Mouse (Mus musculus): ENCODE data around the gene Skiv2l.

DNA sequence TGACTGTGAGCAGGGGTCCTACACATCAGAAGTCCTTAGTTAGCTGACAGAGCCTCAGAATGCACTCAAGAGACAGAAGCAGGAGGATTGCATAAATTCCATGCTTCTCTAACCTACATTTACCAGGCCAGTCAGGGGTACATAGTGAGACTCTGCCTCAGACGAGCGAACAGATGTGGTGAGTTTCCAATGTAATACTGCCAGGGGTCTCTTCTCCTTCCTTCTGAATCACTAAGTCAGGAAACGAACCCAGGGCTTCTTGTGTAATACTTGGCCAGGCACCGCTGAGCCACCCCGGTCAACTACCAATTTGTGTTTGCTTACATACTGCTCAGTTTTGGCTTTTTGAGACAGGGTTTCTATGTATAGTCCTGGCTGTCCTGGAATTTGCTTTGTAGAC is 37.9 kb upstream of the Skiv2l start:
- TF ChIP-seq CTCF (IDR thresholded peaks at IDR 0.05; ENCODE audit: borderline replicate concordance, control insufficient read depth, extremely low read depth, insufficient read depth, low read length, poor library complexity) (no peak), POLR2A (IDR thresholded peaks at IDR 0.05; ENCODE audit: control insufficient read depth, extremely low read depth, insufficient read depth, low read length, poor library complexity) (no peak)
